Mouse (Mus musculus) adrenal gland, postnatal 4 days (tissue): Measurements from ENCODE around the gene Slc1a2. TPM values are rescaled to one million over a fixed set of nuclear protein-coding genes. Genes with fewer than 3 reads are reported as not detected.

Experiments used
- DNase-seq, 2 experiments: peaks; one replicate each; pipeline ENCODE4 v3.0.0; 2021 to 2022; ENCODE audit warnings: low spot score in 2 of 2, mixed read lengths in 2 of 2
- total RNA-seq, 2 experiments: library from RNA; stranded (reverse); gene quantifications; 2 replicates each; pipeline ENCODE4 v1.2.3; 2021

Gene Slc1a2
- total RNA-seq, 2 experiments from 2014 or later = 0.45 to 1.6 TPM

DNA sequence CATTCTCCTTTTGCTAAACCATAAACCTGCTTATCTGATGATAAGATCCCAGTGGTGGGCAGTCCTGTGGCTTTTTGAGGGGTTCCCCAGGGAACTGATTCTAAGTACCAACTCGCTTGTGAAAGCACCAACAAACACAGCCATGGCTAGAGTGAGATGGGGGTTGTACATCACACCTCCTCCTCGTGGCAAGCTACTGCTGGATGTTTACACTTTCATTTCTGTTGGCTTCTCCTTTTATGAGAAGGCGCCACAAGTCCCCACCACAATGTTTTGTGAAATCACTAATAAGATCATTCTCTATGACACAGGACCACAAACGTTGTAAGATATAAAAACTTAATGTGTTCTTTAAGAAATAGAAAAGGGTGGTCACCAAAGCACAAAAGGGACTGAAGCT, 154.3 kb downstream of the Slc1a2 start:
- DNase-seq = no peak

DNA sequence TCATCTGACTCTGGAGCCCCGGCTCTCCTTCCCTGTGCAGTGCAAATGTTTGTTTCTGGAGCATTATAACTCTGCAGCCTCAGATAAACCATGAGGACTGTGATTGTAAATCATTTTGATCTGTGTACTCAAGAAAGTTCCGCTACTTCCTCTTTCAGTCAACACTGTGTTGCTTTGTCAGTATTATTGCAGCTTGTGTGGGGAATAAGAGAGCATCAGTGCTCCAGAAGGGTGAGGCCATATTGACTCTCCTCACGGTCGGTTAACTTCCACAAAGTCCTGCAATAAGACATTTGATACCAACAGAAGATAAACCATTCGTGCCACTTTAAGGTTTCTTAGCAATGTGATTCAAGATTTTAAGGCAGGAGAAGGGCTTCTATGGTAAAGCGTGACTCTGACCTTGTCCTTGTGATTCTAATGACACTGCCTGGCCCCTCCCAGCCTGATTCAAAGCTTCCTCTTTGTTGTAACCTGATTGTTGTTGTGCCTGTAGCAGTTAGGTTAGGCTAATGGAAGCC, 156.9 kb downstream of the Slc1a2 start:
- no peak for DNase-seq

DNA sequence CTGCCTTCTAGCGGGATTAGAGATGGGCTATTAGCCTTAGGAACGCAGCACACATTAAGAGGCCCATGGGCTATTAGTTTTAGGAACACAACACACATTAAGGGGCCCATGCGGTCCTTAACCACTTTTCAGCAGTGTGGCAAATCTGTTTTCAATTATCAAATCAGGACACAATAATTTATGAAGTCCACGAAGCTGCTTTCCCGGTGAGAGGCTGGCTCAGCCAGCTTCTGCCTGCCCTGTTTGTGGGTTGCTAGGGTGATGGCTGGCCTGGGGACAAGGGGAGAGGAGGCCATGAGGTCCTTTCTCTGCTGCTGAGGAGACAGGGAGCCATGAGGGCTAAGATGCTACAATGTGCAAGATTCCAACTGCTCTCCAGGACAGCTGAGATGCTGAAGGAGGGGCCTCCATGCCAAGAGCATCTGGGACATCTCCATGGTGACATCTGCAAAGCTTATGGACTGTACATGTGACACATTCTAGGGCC, 161.8 kb downstream of the Slc1a2 start:
- no peak for DNase-seq

DNA sequence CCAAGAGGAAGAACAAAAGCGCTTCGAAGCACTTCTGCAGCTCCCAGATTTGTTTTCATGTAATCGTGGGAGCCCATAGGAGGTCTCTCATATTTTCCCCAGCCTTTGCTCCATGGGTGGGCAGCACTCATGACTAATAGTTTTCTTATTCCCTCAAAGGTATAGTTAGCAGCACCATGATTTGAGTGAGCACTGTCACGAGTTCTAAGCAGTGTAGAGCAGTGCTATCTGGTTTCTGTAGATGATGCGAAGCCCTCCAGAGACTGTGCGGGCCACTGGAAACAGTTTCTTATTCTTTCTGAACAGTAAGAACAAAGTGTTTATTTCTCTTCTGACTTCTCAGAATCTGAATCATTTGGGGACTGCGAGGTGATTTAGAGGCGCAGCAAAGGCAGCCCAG, 162.3 kb downstream of the Slc1a2 start:
- DNase-seq = no peak

DNA sequence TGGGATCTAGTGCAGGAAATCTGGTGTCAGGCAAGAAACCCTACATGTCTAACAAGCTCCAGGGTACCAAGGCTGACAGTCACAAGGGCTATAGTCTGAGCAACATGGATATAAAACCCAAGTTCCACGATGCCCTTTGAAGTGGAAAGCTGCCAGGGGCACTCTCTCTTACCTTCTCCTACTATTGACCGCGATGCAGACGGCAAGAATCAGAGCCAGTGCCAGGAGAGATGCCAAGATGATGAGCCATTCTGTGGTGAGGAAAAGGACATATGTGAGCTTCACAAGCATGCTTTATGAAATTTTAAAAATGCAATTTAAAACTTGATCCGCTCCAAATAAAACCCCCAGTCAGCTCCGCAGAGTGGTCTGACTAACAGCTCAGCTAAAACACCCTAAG, 163.6 kb downstream of the Slc1a2 start:
- DNase-seq = no peak

GRCm38 (mm10) chr2:102825961-102826633, 167.6 kb downstream of the Slc1a2 start:
- DNase-seq = no peak

DNA sequence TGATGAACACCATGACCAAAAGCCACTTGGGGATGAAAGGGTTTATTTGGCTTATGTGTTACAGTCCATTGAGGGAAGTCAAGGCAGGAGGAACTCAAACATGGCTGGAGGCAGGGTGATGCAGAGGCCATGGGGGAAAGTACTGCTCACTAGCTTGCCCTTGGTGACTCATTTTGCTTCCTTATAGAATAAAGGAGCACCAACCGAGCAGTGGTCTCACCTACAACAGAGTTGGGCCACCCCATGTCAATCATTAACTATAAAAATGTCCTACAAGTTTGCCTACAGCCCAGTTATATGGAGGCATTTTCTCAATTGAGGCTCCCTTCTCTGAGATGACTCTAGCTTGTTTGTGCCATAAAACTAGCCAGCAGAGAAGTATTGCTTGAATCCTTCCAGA, 169.4 kb downstream of the Slc1a2 start:
- no peak for DNase-seq

- DNase-seq = no peak
Observed at GRCm38 (mm10) chr2:102828381-102828780, 169.9 kb downstream of the Slc1a2 start.

- DNase-seq = peak; percentile 36 to 74
Observed at GRCm38 (mm10) chr2:102829201-102829600, 170.7 kb downstream of the Slc1a2 start.

- no peak for DNase-seq
Observed at GRCm38 (mm10) chr2:102831547-102831946, 173.1 kb downstream of the Slc1a2 start.

- DNase-seq = no peak
Observed at GRCm38 (mm10) chr2:102838179-102838578, 179.7 kb downstream of the Slc1a2 start.

Other genes starting within 250 kb of the Slc1a2 start
- 1 to 10 TPM; 2.7 to 3.6 TPM for gene Fjx1, start 206.2 kb upstream of the Slc1a2 start, total RNA-seq
- gene Pamr1, start 108.6 kb upstream of the Slc1a2 start, total RNA-seq = 10 to 100 TPM in 1 of 2 experiments, 1 to 10 TPM in 1; 8.5 to 11.9 TPM
- 10 to 100 TPM; 29.4 to 33.4 TPM for gene Cd44, start 243.0 kb downstream of the Slc1a2 start, total RNA-seq